Mouse (Mus musculus) stomach, embryonic 14.5 days (tissue): ENCODE data around the gene Ryk. TPM values are rescaled to one million over a fixed set of nuclear protein-coding genes. Genes with fewer than 3 reads are reported as not detected.

ENCODE experiments used
- ATAC-seq: fragments of 200-750 bp; cut with Nextera tagmentation; 2 replicates; pipeline ENCODE4 v1.8.0; 2017; ENCODE audit warnings: low read depth, moderate TSS enrichment; ENCODE audit not compliant: insufficient number of reproducible peaks, insufficient read depth, low FRiP score
- H3K27ac ChIP-seq: fragments of 300-500 bp; sonication (generic); 2 replicates; pipeline ENCODE4 v1.5.1; 2014; ENCODE audit warnings: mild to moderate bottlenecking, low read length, moderate library complexity, mixed read lengths
- H3K27me3 ChIP-seq: fragments of 300-500 bp; sonication (generic); 2 replicates; pipeline ENCODE4 v1.6.1; 2014; ENCODE audit warnings: low read length, control low read depth, mixed read lengths; ENCODE audit not compliant: control insufficient read depth, insufficient read depth
- H3K36me3 ChIP-seq: fragments of 300-500 bp; sonication (generic); 2 replicates; pipeline ENCODE4 v1.6.1; 2014; ENCODE audit warnings: mild to moderate bottlenecking, control low read depth, low read length, moderate library complexity, mixed read lengths; ENCODE audit not compliant: control insufficient read depth, insufficient read depth
- H3K4me1 ChIP-seq: fragments of 300-500 bp; sonication (generic); 2 replicates; pipeline ENCODE4 v1.6.1; 2014; ENCODE audit warnings: low read length, control low read depth, mixed read lengths; ENCODE audit not compliant: control insufficient read depth, insufficient read depth
- H3K4me2 ChIP-seq: fragments of 300-500 bp; sonication (generic); replicated peaks from 2 replicates; pipeline ENCODE4 v1.6.1; 2014; ENCODE audit warnings: low read depth, low read length, control low read depth
- H3K4me3 ChIP-seq: fragments of 300-500 bp; sonication (generic); 2 replicates; pipeline ENCODE4 v1.5.1; 2014; ENCODE audit warnings: low read depth, low read length, control low read depth
- H3K9ac ChIP-seq: fragments of 300-500 bp; sonication (generic); replicated peaks from 2 replicates; pipeline ENCODE4 v1.6.1; 2014; ENCODE audit warnings: low read depth, mild to moderate bottlenecking, control low read depth, low read length, moderate library complexity, mixed read lengths
- H3K9me3 ChIP-seq: fragments of 300-500 bp; sonication (generic); 2 replicates; pipeline ENCODE4 v1.6.1; 2016; ENCODE audit warnings: low read depth, low read length, control low read depth; ENCODE audit not compliant: control insufficient read depth
- WGBS: fragments of 180-500 bp; shearing (Covaris S2); extraction: QIAGEN DNeasy Blood & Tissue Kit; methylation state at CpG from one replicate; pipeline ENCODE4 v1.1.7; 2014; 5-methylcytosine and 5-hydroxymethylcytosine counted together
- polyA plus RNA-seq: library from polyadenylated mRNA; unstranded; fragments of >200 nt; fragmentation: Nextera tagmentation; extraction: Ambion mirVana; gene quantifications from 2 replicates; pipeline ENCODE4 v1.2.1, GENCODE M21; 2014

The Ryk gene
- polyA plus RNA-seq, 1 experiment from 2014 or later, result 28.6 TPM

DNA sequence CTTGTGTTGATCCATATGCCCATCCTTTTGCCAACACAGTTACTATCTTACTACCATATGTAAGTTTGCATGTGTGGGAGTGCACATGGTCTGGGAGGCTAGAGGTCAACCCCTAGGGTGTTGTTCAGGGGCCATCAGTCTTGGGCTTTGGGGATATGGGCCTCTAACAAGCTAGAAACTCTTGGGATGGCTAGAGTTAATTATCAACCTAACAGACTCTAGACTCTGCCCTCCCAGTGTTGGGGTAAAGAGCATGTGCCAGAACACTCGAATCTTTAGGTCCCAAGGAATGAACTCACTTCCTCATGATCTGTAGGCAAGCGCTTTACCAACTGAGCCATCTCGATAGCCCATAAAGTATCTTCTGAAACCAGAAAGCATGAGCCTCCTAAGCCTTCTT, 91.4 kb downstream of the Ryk start:
- H3K27me3 ChIP-seq, result no peaks in the 10 kb centered on the region
- H3K4me2 ChIP-seq, result no peak overlapping the region
- no peaks in the 10 kb centered on the region for H3K9me3 ChIP-seq
- no peaks in the 10 kb centered on the region for H3K36me3 ChIP-seq
- ATAC-seq, result no peak
- WGBS, result 77% methylated on average over 3 of the region's 3 CpGs
- H3K9ac ChIP-seq, result no peak overlapping the region
- H3K27ac ChIP-seq, result no peak overlapping the region
- no peak overlapping the region for H3K4me3 ChIP-seq
- no peaks in the 10 kb centered on the region for H3K4me1 ChIP-seq

DNA sequence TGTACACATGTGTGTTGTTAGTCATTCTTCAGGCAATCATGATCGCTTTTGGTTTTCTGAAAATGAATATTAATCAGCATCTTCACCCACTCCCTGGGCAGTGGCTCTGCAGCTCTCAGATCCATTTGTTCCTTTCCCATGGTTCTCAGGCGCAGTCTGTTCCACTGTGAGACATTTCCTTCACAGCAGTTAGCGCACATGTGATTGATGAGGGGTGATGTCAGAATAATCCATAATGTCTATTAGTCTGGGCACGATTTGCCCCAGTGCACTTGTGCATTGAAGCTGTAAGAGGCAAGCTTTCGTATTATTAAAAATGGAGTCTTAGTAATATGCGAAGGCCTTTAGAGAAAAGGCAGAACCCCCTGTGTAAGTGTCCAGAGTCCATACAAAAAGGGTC, 95.1 kb downstream of the Ryk start:
- 55% methylated on average over 6 of the region's 6 CpGs for WGBS
- Histone ChIP-seq H3K27me3 (no peaks in the 10 kb centered on the region), H3K4me2 (no peak overlapping the region), H3K4me3 (no peak overlapping the region), H3K27ac (no peak overlapping the region), H3K4me1 (no peaks in the 10 kb centered on the region), H3K9me3 (no peaks in the 10 kb centered on the region), H3K36me3 (no peaks in the 10 kb centered on the region), H3K9ac (no peak overlapping the region)
- ATAC-seq, result no peak

- 29% methylated on average over 20 of the region's 20 CpGs for WGBS
- Histone ChIP-seq H3K9ac (no peak overlapping the region), H3K4me2 (peak overlapping the region; percentile 26), H3K4me3 (no peak overlapping the region), H3K36me3 (no peaks in the 10 kb centered on the region), H3K27me3 (no peaks in the 10 kb centered on the region), H3K4me1 (no peaks in the 10 kb centered on the region), H3K27ac (no peak overlapping the region), H3K9me3 (no peaks in the 10 kb centered on the region)
- peak; percentile 84; the same call in 1 of the 2 replicates for ATAC-seq
Measured at GRCm38 (mm10) chr9:102933925-102934721, 99.4 kb downstream of the Ryk start.

DNA sequence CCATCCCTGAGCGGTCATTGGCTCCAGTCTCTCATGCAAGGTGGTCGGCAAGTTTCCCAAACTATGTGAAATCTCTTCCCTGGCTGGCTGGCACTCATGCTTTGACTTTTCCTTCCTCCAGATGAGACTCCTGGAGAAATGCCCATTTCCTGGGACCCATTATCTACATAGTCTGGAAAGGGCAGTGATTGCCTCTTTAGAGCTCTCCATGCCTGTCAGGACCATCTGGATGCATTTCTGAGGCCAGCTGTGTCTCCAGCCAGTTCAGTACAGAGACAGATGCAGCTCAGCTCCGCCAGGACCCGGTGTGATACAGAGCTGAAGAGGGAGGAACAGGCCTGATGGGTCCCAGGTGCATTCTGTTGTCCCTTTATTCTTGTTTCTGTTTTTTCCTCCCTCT, 107.5 kb downstream of the Ryk start:
- Histone ChIP-seq H3K4me3 (no peak overlapping the region), H3K9ac (no peak overlapping the region), H3K4me2 (no peak overlapping the region), H3K9me3 (no peaks in the 10 kb centered on the region), H3K36me3 (no peaks in the 10 kb centered on the region), H3K27ac (no peak overlapping the region), H3K4me1 (no peaks in the 10 kb centered on the region), H3K27me3 (no peaks in the 10 kb centered on the region)
- ATAC-seq, result no peak
- WGBS, result 73% methylated on average over 4 of the region's 4 CpGs

DNA sequence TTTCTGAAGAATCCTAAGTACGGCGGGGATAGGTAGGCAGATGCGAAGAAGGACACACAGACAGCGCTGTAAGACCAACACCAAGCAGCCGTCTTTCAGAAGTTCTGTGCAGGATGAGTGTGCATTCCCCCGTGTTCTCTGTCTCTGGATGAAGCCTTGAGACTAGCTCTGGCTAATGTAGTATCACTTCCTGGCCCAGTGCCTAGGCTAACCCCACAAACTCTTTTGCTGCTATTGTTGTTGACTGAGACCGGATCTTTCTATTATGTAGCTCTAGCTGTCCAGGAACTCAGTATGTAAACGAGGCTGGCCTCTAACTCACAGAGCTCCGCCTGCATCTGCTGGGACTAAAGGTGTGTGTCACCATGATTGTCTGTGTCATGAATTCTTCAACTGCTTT, 110.2 kb downstream of the Ryk start:
- no peak overlapping the region for H3K9ac ChIP-seq
- H3K9me3 ChIP-seq, result no peaks in the 10 kb centered on the region
- H3K4me2 ChIP-seq, result no peak overlapping the region
- no peaks in the 10 kb centered on the region for H3K36me3 ChIP-seq
- H3K27ac ChIP-seq, result no peak overlapping the region
- WGBS, result 87% methylated on average over 9 of the region's 9 CpGs
- ATAC-seq, result no peak
- no peaks in the 10 kb centered on the region for H3K4me1 ChIP-seq
- no peaks in the 10 kb centered on the region for H3K27me3 ChIP-seq
- no peak overlapping the region for H3K4me3 ChIP-seq

GRCm38 (mm10) chr9:102946469-102947015, 111.8 kb downstream of the Ryk start:
- no peak overlapping the region for H3K9ac ChIP-seq
- no peak overlapping the region for H3K4me3 ChIP-seq
- 69% methylated on average over 12 of the region's 12 CpGs for WGBS

DNA sequence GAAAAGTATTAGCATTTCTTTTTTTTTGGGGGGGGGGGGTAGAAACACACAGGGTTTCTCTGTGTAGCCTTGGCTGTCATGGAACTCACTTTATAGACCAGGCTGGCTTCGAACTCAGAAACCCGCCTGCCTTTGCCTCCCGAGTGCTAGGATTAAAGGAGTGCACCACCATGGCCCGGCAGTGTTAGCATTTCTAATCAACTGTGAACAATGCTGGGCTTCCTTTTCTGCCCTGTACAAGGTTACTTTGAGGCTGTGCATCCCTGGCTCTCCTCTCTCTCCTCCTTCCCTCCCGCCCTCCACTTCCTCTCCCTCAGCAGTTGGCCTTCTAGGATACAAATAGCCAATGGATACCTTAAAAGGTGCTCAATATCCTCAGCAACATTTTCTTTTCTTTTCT, 114.0 kb downstream of the Ryk start:
- Histone ChIP-seq H3K36me3 (no peaks in the 10 kb centered on the region), H3K9ac (no peak overlapping the region), H3K4me1 (no peaks in the 10 kb centered on the region), H3K27me3 (no peaks in the 10 kb centered on the region), H3K27ac (no peak overlapping the region), H3K4me2 (no peak overlapping the region), H3K4me3 (no peak overlapping the region), H3K9me3 (no peaks in the 10 kb centered on the region)
- 77% methylated on average over 5 of the region's 5 CpGs for WGBS
- no peak for ATAC-seq

More at GRCm38 (mm10) chr9:102946469-102947015, 111.8 kb downstream of the Ryk start:
- Histone ChIP-seq H3K27ac (no peak overlapping the region), H3K27me3 (no peaks in the 10 kb centered on the region), H3K9me3 (no peaks in the 10 kb centered on the region), H3K36me3 (no peaks in the 10 kb centered on the region), H3K4me2 (no peak overlapping the region), H3K4me1 (no peaks in the 10 kb centered on the region)
- ATAC-seq, result no peak

GRCm38 (mm10) chr9:102951091-102951994, 116.6 kb downstream of the Ryk start:
- no peaks in the 10 kb centered on the region for H3K4me1 ChIP-seq

More at GRCm38 (mm10) chr9:102951091-102951994, 116.6 kb downstream of the Ryk start:
- no peak for ATAC-seq
- H3K9me3 ChIP-seq, result no peaks in the 10 kb centered on the region
- H3K4me2 ChIP-seq, result no peak overlapping the region
- H3K36me3 ChIP-seq, result no peaks in the 10 kb centered on the region
- no peak overlapping the region for H3K27ac ChIP-seq
- no peak overlapping the region for H3K9ac ChIP-seq
- no peaks in the 10 kb centered on the region for H3K27me3 ChIP-seq
- 78% methylated on average over 9 of the region's 9 CpGs for WGBS
- H3K4me3 ChIP-seq, result no peak overlapping the region
